Mouse (Mus musculus) kidney, adult 2 months (tissue): ENCODE measurements around the gene Naa38.

Source experiments
- CTCF ChIP-seq: fragments of 200-500 bp; conservative IDR thresholded peaks from 2 replicates; pipeline ENCODE4 v1.5.1; 2011; ENCODE audit warnings: low read depth, mild to moderate bottlenecking, control low read depth, low read length, moderate library complexity, mixed read lengths; ENCODE audit not compliant: insufficient read depth, insufficient read length
- POLR2A ChIP-seq: fragments of 200-500 bp; IDR thresholded peaks from one replicate; pipeline ENCODE4 v1.6.1; 2011; ENCODE audit warnings: low read depth, low read length, control low read depth

DNA sequence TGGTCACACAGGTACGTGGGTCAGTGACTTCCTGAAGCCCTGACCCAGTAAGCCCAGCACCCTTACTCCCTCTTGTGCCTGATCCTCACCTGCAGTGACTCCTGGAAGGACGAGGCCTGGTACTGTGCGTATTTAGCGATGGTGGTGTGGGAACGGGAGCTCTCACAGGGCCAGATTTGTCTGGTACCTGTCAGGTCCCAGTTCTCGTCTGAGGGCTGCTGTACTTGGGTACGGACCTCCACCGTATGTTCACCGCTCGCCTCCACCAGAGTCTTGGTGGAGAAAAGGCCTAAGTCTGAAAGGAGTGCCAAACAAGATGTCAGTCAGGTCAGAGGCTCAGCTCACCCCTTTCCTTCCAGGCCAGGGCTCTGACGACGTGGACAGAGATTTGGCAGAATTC is 6.7 kb downstream of the Naa38 start:
- TF ChIP-seq POLR2A (no peak), CTCF (no peak)
